Mouse (Mus musculus) forebrain, embryonic 12.5 days (tissue): ENCODE measurements around the gene Afm. TPM values are rescaled to one million over a fixed set of nuclear protein-coding genes. Genes with fewer than 3 reads are reported as not detected.

Source experiments
- ATAC-seq: fragments of 200-750 bp; cut with Nextera tagmentation; 2 replicates; pipeline ENCODE4 v1.8.0; 2017; ENCODE audit warnings: moderate TSS enrichment; ENCODE audit not compliant: low FRiP score
- H3K27ac ChIP-seq: fragments of 300-500 bp; sonication (generic); 2 replicates; pipeline ENCODE4 v1.5.1; 2016; ENCODE audit warnings: mild to moderate bottlenecking
- H3K27me3 ChIP-seq: fragments of 300-500 bp; sonication (generic); 2 replicates; pipeline ENCODE4 v1.6.1; 2016; ENCODE audit warnings: mild to moderate bottlenecking
- H3K36me3 ChIP-seq: fragments of 300-500 bp; sonication (generic); replicated peaks from 2 replicates; pipeline ENCODE4 v1.6.1; 2016; ENCODE audit warnings: mild to moderate bottlenecking
- H3K4me1 ChIP-seq: fragments of 300-500 bp; sonication (generic); 2 replicates; pipeline ENCODE4 v1.6.1; 2016
- H3K4me2 ChIP-seq: fragments of 300-500 bp; sonication (generic); 2 replicates; pipeline ENCODE4 v1.6.1; 2016; ENCODE audit warnings: mild to moderate bottlenecking, moderate library complexity
- H3K4me3 ChIP-seq: fragments of 300-500 bp; sonication (generic); replicated peaks from 2 replicates; pipeline ENCODE4 v1.5.1; 2016; ENCODE audit warnings: mild to moderate bottlenecking
- H3K9ac ChIP-seq: fragments of 300-500 bp; sonication (generic); 2 replicates; pipeline ENCODE4 v1.6.1; 2016; ENCODE audit warnings: mild to moderate bottlenecking
- H3K9me3 ChIP-seq: fragments of 300-500 bp; sonication (generic); 2 replicates; pipeline ENCODE4 v1.6.1; 2016
- WGBS: fragments of 180-500 bp; shearing (Covaris S2); methylation state at CpG from one replicate; pipeline ENCODE4 v1.1.7; 2016; 5-methylcytosine and 5-hydroxymethylcytosine counted together
- polyA plus RNA-seq: library from polyadenylated mRNA; unstranded; fragments of >200 nt; fragmentation: Nextera tagmentation; extraction: Ambion mirVana; gene quantifications from 2 replicates; pipeline ENCODE4 v1.2.1, GENCODE M21; 2016

Gene Afm
- polyA plus RNA-seq, 1 experiment from 2014 or later = not detected

- Histone ChIP-seq H3K36me3 (no peaks in the 10 kb centered on the region), H3K27ac (no peak overlapping the region), H3K4me2 (no peak overlapping the region), H3K9ac (no peak overlapping the region), H3K4me1 (no peaks in the 10 kb centered on the region), H3K4me3 (no peak overlapping the region), H3K9me3 (no peaks in the 10 kb centered on the region), H3K27me3 (no peaks in the 10 kb centered on the region)
- no peak for ATAC-seq
- 81% methylated on average over 10 of the region's 10 CpGs for WGBS
Measured at GRCm38 (mm10) chr5:90590676-90591075, 71.9 kb downstream of the Afm start.

DNA sequence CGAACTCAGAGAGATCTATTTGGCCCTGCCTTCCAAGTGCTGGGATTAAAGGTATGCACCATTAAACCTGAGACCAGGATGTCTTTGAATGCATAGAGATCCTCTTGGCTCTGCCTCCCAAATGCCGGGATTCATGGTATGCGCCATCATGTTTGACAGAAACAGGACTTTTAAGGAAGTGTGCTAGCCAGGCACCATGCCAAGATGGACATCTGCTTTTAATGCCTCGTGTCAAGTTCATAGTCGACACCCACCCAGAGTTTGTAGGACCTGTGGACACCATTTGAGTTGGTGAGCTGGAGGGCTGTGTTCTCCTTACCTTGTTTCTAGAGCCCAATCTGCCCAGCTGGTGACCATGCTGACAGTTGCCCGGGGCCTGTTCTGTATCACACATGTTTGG lies 73.2 kb downstream of the Afm start:
- H3K27me3 ChIP-seq = no peaks in the 10 kb centered on the region
- H3K36me3 ChIP-seq = no peaks in the 10 kb centered on the region
- H3K9me3 ChIP-seq = no peaks in the 10 kb centered on the region
- no peak overlapping the region for H3K4me2 ChIP-seq
- no peak for ATAC-seq
- H3K4me3 ChIP-seq = no peak overlapping the region
- no peak overlapping the region for H3K27ac ChIP-seq
- WGBS = 95% methylated on average over 6 of the region's 6 CpGs
- H3K4me1 ChIP-seq = no peaks in the 10 kb centered on the region
- H3K9ac ChIP-seq = no peak overlapping the region

- Histone ChIP-seq H3K36me3 (no peaks in the 10 kb centered on the region), H3K4me3 (no peak overlapping the region), H3K4me1 (no peaks in the 10 kb centered on the region), H3K27me3 (no peaks in the 10 kb centered on the region), H3K27ac (no peak overlapping the region), H3K4me2 (no peak overlapping the region), H3K9me3 (no peaks in the 10 kb centered on the region), H3K9ac (no peak overlapping the region)
- 91% methylated on average over 13 of the region's 13 CpGs for WGBS
- no peak for ATAC-seq
Measured at GRCm38 (mm10) chr5:90594945-90595344, 76.2 kb downstream of the Afm start.

GRCm38 (mm10) chr5:90596155-90596554 lies 77.4 kb downstream of the Afm start:
- Histone ChIP-seq H3K9me3 (no peaks in the 10 kb centered on the region), H3K36me3 (no peaks in the 10 kb centered on the region), H3K4me3 (no peak overlapping the region), H3K9ac (no peak overlapping the region), H3K4me1 (no peaks in the 10 kb centered on the region), H3K27me3 (no peaks in the 10 kb centered on the region), H3K4me2 (no peak overlapping the region), H3K27ac (no peak overlapping the region)
- WGBS = 83% methylated on average over 6 of the region's 6 CpGs
- ATAC-seq = no peak

- no peaks in the 10 kb centered on the region for H3K4me1 ChIP-seq
- H3K9ac ChIP-seq = no peak overlapping the region
- H3K4me2 ChIP-seq = no peak overlapping the region
- H3K27ac ChIP-seq = no peak overlapping the region
- H3K9me3 ChIP-seq = no peaks in the 10 kb centered on the region
- no peak overlapping the region for H3K4me3 ChIP-seq
- WGBS = 24% methylated on average over 6 of the region's 6 CpGs
- no peaks in the 10 kb centered on the region for H3K36me3 ChIP-seq
- no peak for ATAC-seq
- H3K27me3 ChIP-seq = no peaks in the 10 kb centered on the region
Measured at GRCm38 (mm10) chr5:90601469-90601868, 82.7 kb downstream of the Afm start.

Other genes starting within 250 kb of the Afm start
- 31.9 and 32.8 TPM in 2 replicates for gene Ankrd17, start 152.4 kb upstream of the Afm start, polyA plus RNA-seq
- gene Gm9958, start 151.7 kb upstream of the Afm start, polyA plus RNA-seq = 7.9 and 10.7 TPM in 2 replicates
- not detected in 2 replicates for gene Alb, start 58.0 kb upstream of the Afm start, polyA plus RNA-seq
- 0.24 TPM in 1 of 2 replicates, not detected in the other for gene Afp, start 28.2 kb upstream of the Afm start, polyA plus RNA-seq
- not detected in 2 replicates for gene 5830473C10Rik, start 42.2 kb downstream of the Afm start, polyA plus RNA-seq
- 0.62 and 1.0 TPM in 2 replicates for gene Rassf6, start 121.7 kb downstream of the Afm start, polyA plus RNA-seq
- gene Cxcl5, start 240.4 kb downstream of the Afm start, polyA plus RNA-seq = 0.17 TPM in 1 of 2 replicates, not detected in the other
- gene Ppbp, start 249.6 kb downstream of the Afm start, polyA plus RNA-seq = 4.9 and 6.6 TPM in 2 replicates